Mouse (Mus musculus) stomach, embryonic 16.5 days (tissue): ENCODE results near the gene Zcchc24. TPM values are rescaled to one million over a fixed set of nuclear protein-coding genes. Genes with fewer than 3 reads are reported as not detected.

Experiments used
- ATAC-seq: fragments of 200-750 bp; cut with Nextera tagmentation; 2 replicates; pipeline ENCODE4 v1.8.0; 2017; ENCODE audit warnings: moderate number of reproducible peaks, moderate TSS enrichment; ENCODE audit not compliant: insufficient read depth, low FRiP score
- H3K27ac ChIP-seq: fragments of 300-500 bp; sonication (generic); 2 replicates; pipeline ENCODE4 v1.5.1; 2014; ENCODE audit warnings: low read length
- H3K27me3 ChIP-seq: fragments of 300-500 bp; sonication (generic); 2 replicates; pipeline ENCODE4 v1.6.1; 2014; ENCODE audit warnings: low read length, control low read depth, mixed read lengths; ENCODE audit not compliant: control insufficient read depth, insufficient read depth
- H3K36me3 ChIP-seq: fragments of 300-500 bp; sonication (generic); 2 replicates; pipeline ENCODE4 v1.6.1; 2014; ENCODE audit warnings: low read length; ENCODE audit not compliant: control insufficient read depth, insufficient read depth
- H3K4me1 ChIP-seq: fragments of 300-500 bp; sonication (generic); 2 replicates; pipeline ENCODE4 v1.6.1; 2014; ENCODE audit warnings: low read length, control low read depth, mixed read lengths; ENCODE audit not compliant: control insufficient read depth, insufficient read depth
- H3K4me2 ChIP-seq: fragments of 300-500 bp; sonication (generic); 2 replicates; pipeline ENCODE4 v1.6.1; 2014; ENCODE audit warnings: low read depth, low read length, mixed read lengths
- H3K4me3 ChIP-seq: fragments of 300-500 bp; sonication (generic); replicated peaks from 2 replicates; pipeline ENCODE4 v1.5.1; 2014; ENCODE audit warnings: mild to moderate bottlenecking, low read length
- H3K9ac ChIP-seq: fragments of 300-500 bp; sonication (generic); 2 replicates; pipeline ENCODE4 v1.6.1; 2014; ENCODE audit warnings: low read length
- H3K9me3 ChIP-seq: fragments of 300-500 bp; sonication (generic); replicated peaks from 2 replicates; pipeline ENCODE4 v1.6.1; 2016; ENCODE audit warnings: low read length, control low read depth; ENCODE audit not compliant: control insufficient read depth
- WGBS: fragments of 180-500 bp; shearing (Covaris S2); extraction: QIAGEN DNeasy Blood & Tissue Kit; methylation state at CpG from one replicate; pipeline ENCODE4 v1.1.7; 2014; 5-methylcytosine and 5-hydroxymethylcytosine counted together
- polyA plus RNA-seq: library from polyadenylated mRNA; unstranded; fragments of >200 nt; fragmentation: Nextera tagmentation; extraction: Ambion mirVana; gene quantifications from 2 replicates; pipeline ENCODE4 v1.2.1, GENCODE M21; 2015

Zcchc24 gene
- polyA plus RNA-seq, 1 experiment from 2014 or later: 17.1 TPM

DNA sequence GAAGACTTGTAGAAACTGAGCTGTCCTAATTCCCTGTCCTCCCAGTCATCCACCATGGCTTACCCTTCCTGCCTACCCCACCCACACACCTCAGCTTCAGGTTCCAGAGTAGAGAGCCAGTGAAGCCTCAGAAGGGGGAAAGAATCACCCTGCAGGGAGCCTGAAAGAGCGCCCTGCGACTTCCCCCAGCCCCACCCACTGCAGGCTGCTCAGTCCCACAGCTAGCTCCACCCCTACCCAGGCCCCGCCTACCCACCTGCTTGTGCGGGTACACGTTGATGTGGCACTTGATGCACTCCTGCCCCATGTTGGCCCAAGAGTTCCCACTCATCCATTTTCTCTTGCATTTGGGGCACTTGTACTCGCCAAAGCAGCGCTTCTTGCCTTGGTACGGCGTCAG, 49.5 kb downstream of the Zcchc24 start:
- 54% methylated on average over 9 of the region's 9 CpGs for WGBS
- H3K4me1 ChIP-seq: peaks cover 27% of the 10 kb centered on the region
- H3K9ac ChIP-seq: peak overlapping the region; percentile 3; the same call in 1 of the 2 replicates
- no peak overlapping the region for H3K4me3 ChIP-seq
- H3K4me2 ChIP-seq: no peak overlapping the region
- no peaks in the 10 kb centered on the region for H3K9me3 ChIP-seq
- peak overlapping the region; percentile 86 for H3K27ac ChIP-seq
- peak; percentile 3; the same call in 1 of the 2 replicates for ATAC-seq
- H3K36me3 ChIP-seq: peaks cover 8% of the 10 kb centered on the region; the same call in 1 of the 2 replicates
- no peaks in the 10 kb centered on the region for H3K27me3 ChIP-seq

DNA sequence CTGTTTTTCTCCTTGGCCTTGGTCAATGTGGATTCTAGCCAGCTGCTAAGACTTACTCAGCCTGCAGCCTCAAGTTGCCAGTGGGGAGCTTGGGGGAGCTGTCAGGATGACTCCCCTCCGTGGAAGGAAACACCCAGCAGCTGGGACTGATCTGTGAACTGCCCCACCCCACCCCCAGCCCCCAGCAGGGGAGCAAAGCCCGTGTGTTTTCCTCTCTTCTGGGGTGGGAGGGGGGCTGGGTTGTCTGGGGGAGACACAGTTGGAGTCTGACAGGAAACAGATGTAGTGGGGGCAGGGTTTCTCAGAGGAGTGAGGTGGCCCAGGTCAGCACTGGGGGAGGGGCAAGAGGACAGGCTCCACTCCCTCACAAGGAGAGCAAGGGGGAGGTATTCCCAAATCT, 50.4 kb downstream of the Zcchc24 start:
- Histone ChIP-seq H3K27ac (peak overlapping the region; percentile 86), H3K4me2 (no peak overlapping the region), H3K27me3 (no peaks in the 10 kb centered on the region), H3K4me3 (no peak overlapping the region), H3K9ac (no peak overlapping the region; the same call in 1 of the 2 replicates), H3K9me3 (no peaks in the 10 kb centered on the region), H3K36me3 (peaks cover 10% of the 10 kb centered on the region; the same call in 1 of the 2 replicates), H3K4me1 (peaks cover 26% of the 10 kb centered on the region)
- WGBS: 2% methylated on average over 2 of the region's 2 CpGs
- ATAC-seq: peak; percentile 84

DNA sequence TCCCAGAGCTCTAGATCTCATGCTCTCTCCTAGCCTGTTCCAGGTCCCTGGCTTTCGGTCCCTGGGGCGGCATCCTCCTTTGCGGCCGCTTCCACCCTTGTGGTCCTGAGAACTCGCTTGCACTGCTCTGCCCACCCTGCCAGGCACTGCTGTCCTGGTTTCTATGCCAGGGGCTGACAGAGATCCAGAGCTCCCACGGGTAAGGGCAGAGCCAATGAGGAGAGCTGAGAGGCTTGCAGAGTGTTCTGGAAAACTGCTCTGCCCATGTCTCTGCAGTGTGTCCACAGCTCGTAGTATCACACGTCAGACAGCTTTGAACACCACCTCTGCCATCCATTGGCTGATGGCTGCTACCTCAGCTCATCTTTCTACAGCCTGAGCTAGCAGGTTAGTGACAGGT, 51.1 kb downstream of the Zcchc24 start:
- Histone ChIP-seq H3K4me3 (no peak overlapping the region), H3K27me3 (no peaks in the 10 kb centered on the region), H3K9ac (peak overlapping the region; percentile 31), H3K9me3 (no peaks in the 10 kb centered on the region), H3K4me1 (peaks cover 26% of the 10 kb centered on the region), H3K36me3 (peaks cover 10% of the 10 kb centered on the region; the same call in 1 of the 2 replicates), H3K4me2 (no peak overlapping the region), H3K27ac (peak overlapping the region; percentile 86)
- ATAC-seq: no peak
- 83% methylated on average over 8 of the region's 8 CpGs for WGBS

DNA sequence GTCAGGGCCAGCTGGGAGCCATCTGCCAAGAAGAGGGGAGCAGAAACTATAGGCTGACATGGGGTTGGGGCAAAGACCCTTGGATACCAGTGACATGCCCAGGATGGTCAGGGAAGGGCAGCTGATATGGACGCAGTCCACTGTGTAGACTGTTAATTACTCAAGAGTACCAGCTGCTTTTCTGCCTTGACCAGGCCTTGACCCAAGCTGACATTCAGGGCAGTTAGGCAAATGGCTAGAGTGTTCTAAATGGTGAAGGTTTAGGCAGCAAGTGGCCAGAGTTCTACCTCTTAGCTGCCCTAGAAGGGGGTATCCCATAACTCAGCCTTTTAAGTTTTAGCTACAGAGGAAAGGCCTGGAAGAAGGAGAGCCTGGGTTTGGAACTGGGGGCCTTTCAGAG, 52.3 kb downstream of the Zcchc24 start:
- Histone ChIP-seq H3K27ac (no peak overlapping the region), H3K4me1 (peaks cover 32% of the 10 kb centered on the region), H3K9me3 (no peaks in the 10 kb centered on the region), H3K4me2 (no peak overlapping the region), H3K36me3 (peaks cover 10% of the 10 kb centered on the region; the same call in 1 of the 2 replicates), H3K4me3 (no peak overlapping the region), H3K9ac (no peak overlapping the region), H3K27me3 (no peaks in the 10 kb centered on the region)
- ATAC-seq: no peak
- WGBS: 65% methylated on average over 1 of the region's 1 CpGs

DNA sequence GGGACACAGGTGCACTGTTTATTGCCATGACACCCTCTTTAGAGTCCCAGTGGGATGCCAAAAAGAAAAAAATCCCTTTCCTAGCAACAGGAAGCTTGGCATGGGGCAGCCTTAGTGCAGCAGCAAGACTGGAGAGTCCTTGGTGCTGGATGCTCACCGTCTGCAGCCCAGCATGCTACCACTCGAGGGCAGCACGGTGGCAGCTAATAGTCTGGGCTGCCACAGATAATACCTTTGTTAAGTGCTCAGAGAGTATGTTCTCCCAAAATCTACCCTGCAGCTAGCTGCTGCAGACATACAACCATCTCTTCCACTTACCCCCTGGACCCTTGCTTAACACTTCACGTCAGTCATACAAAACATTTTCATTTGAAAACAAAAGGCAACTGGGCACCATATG, 55.4 kb downstream of the Zcchc24 start:
- no peaks in the 10 kb centered on the region for H3K9me3 ChIP-seq
- H3K36me3 ChIP-seq: peaks cover 10% of the 10 kb centered on the region; the same call in 1 of the 2 replicates
- H3K4me1 ChIP-seq: peaks cover 46% of the 10 kb centered on the region
- no peak overlapping the region for H3K4me2 ChIP-seq
- no peaks in the 10 kb centered on the region for H3K27me3 ChIP-seq
- no peak for ATAC-seq
- no peak overlapping the region for H3K4me3 ChIP-seq
- 29% methylated on average over 4 of the region's 4 CpGs for WGBS
- H3K27ac ChIP-seq: no peak overlapping the region
- H3K9ac ChIP-seq: no peak overlapping the region

DNA sequence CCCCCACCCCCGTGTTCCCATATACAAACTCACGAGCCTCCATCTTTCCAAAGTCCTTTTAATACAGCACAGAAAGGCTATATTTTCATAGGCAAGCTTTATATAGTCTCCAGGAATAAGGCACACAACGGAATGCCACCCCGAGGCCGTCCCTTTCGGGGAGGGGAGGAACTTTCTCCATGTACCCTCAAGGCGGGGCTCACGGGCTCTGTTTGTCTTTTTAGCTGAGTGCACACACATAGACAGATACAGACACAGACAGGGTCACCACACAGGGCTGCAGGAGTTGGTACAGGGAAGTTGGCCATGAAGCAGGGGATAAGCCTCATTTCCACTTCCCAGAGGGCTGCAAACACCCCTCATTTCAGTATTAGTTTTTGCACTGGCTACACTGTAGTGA, 57.2 kb downstream of the Zcchc24 start:
- Histone ChIP-seq H3K36me3 (peaks cover 10% of the 10 kb centered on the region; the same call in 1 of the 2 replicates), H3K27ac (peak overlapping the region; percentile 84), H3K4me2 (no peak overlapping the region), H3K4me3 (no peak overlapping the region), H3K4me1 (peaks cover 38% of the 10 kb centered on the region), H3K27me3 (no peaks in the 10 kb centered on the region), H3K9me3 (no peaks in the 10 kb centered on the region), H3K9ac (peak overlapping the region; percentile 27; the same call in 1 of the 2 replicates)
- peak; percentile 39 for ATAC-seq
- 26% methylated on average over 8 of the region's 8 CpGs for WGBS

DNA sequence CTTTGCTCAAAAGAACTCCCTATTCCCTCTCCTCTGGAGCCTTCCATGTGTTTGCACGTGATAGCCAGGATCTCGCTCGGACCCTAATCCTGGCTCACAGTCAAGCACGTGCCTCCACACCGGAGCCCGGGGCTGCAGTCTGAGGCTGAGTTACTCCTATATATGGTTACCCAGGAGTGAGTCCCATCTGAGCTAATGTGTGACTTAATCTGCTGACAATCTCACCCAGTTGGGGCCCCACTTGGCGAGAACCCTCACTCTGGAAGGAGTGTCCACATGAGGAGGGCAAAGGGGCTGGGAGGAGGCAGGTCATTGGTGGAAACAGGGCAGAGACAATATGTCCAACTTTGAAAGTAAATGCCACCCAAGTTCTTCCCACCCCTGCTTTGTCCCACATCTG, 57.7 kb downstream of the Zcchc24 start:
- Histone ChIP-seq H3K4me2 (no peak overlapping the region), H3K4me1 (peaks cover 38% of the 10 kb centered on the region), H3K9ac (peak overlapping the region; percentile 27; the same call in 1 of the 2 replicates), H3K27ac (peak overlapping the region; percentile 84), H3K4me3 (no peak overlapping the region), H3K36me3 (peaks cover 10% of the 10 kb centered on the region; the same call in 1 of the 2 replicates), H3K9me3 (no peaks in the 10 kb centered on the region), H3K27me3 (no peaks in the 10 kb centered on the region)
- 17% methylated on average over 7 of the region's 7 CpGs for WGBS
- ATAC-seq: peak; percentile 79

DNA sequence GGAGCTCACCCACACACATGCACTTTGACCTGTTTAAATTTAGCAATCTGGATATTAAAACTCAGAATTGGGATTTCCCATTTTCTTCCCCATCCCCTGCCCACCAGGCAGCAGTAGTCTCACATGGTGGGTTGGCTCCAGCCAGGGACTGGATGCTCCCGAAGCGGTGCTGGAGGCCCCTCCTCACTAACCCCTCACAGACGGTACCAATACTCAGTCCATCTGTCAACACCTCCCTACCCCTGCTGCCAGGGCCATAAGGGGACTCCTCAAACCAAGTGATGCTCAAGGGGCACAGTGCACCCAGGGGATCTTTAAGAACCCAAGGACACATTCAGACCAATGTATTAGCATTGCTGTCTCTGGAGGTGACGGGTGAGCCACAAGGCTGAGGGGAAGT, 58.2 kb downstream of the Zcchc24 start:
- H3K9ac ChIP-seq: peak overlapping the region; percentile 3; the same call in 1 of the 2 replicates
- H3K36me3 ChIP-seq: peaks cover 10% of the 10 kb centered on the region; the same call in 1 of the 2 replicates
- peak overlapping the region; percentile 84 for H3K27ac ChIP-seq
- H3K9me3 ChIP-seq: no peaks in the 10 kb centered on the region
- WGBS: 60% methylated on average over 4 of the region's 4 CpGs
- peaks cover 38% of the 10 kb centered on the region for H3K4me1 ChIP-seq
- H3K4me3 ChIP-seq: no peak overlapping the region
- no peaks in the 10 kb centered on the region for H3K27me3 ChIP-seq
- H3K4me2 ChIP-seq: no peak overlapping the region
- ATAC-seq: no peak

DNA sequence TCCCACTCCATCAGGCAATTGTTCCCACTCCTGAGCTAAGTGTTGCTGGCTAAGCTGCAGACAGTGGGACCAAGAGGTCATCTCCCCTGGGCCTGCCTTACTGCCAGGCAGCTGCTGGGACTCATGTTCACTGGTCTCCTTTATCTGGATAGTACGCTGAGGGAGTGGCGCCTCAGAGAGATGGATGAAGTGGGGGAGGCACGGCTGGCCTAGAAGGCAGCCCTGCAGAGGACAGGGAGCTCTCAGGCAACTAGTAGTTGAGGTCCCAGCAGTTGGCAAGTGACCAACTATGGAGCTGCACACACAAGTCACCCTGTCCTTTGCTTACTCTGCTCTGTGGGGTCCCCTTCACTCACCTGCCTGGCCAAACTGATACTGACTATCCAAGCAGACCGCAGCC, 58.8 kb downstream of the Zcchc24 start:
- H3K9ac ChIP-seq: no peak overlapping the region
- 44% methylated on average over 4 of the region's 4 CpGs for WGBS

More for the DNA sequence above, 58.8 kb downstream of the Zcchc24 start:
- Histone ChIP-seq H3K27me3 (no peaks in the 10 kb centered on the region), H3K36me3 (0 out of 2 replicates have a peak, but pooled peaks cover 5% of the 10 kb centered on the region), H3K27ac (peak overlapping the region; percentile 84), H3K4me1 (peaks cover 38% of the 10 kb centered on the region), H3K4me2 (no peak overlapping the region), H3K9me3 (no peaks in the 10 kb centered on the region), H3K4me3 (no peak overlapping the region)
- peak; percentile 25; the same call in 1 of the 2 replicates for ATAC-seq
